In genomic region chr3:120982218-120982617, GRCm38 (mm10) we compare ENCODE assay signal across 21 mouse cellular contexts.
DNase-seq lines count a peak whose midpoint lies in the region; ATAC-seq lines count a peak whose summit lies in the region.
"Had no signal": no experiment of that assay in that cellular context is flagged by ENCODE, and none has a peak within 500 bp of the region (broad histone marks: within the 10 kb centered on the region; RNA-seq: fewer than 3 reads in every experiment).

No protein-coding gene starts in this region.

- no peak overlapping the region for H3K4me2 ChIP-seq in forebrain, embryonic 11.5 days (ENCODE audit: low read depth, low read length, severe bottlenecking)
- H3K4me2 ChIP-seq in forebrain, embryonic 14.5 days (ENCODE audit: low read length) = no peak overlapping the region
- no peak overlapping the region for H3K4me2 ChIP-seq in midbrain, embryonic 14.5 days (ENCODE audit: low read length)
- H3K4me2 ChIP-seq: embryonic facial prominence, embryonic 15.5 days had no signal

- H3K9me3 ChIP-seq in forebrain, embryonic 11.5 days (ENCODE audit: control insufficient read depth, low read length) = no peaks in the 10 kb centered on the region
- H3K9me3 ChIP-seq in forebrain, embryonic 10.5 days = no peaks in the 10 kb centered on the region
- H3K9me3 ChIP-seq in forebrain, embryonic 14.5 days (replicated peaks; ENCODE audit: control insufficient read depth, low read length) = no peaks in the 10 kb centered on the region
- H3K9me3 ChIP-seq in midbrain, embryonic 14.5 days (ENCODE audit: control insufficient read depth, low read length) = no peaks in the 10 kb centered on the region
- H3K9me3 ChIP-seq: embryonic facial prominence, embryonic 15.5 days had no signal

- no peak overlapping the region for H3K9ac ChIP-seq in forebrain, embryonic 11.5 days (ENCODE audit: low read length)
- no peak overlapping the region for H3K9ac ChIP-seq in forebrain, embryonic 14.5 days (ENCODE audit: low read length)
- no peak overlapping the region for H3K9ac ChIP-seq in midbrain, embryonic 14.5 days (replicated peaks; ENCODE audit: low read length)
- H3K9ac ChIP-seq: embryonic facial prominence, embryonic 15.5 days; liver, postnatal 0 days had no signal

- H3K4me1 ChIP-seq in forebrain, embryonic 11.5 days (replicated peaks; ENCODE audit: control insufficient read depth, insufficient read depth, low read length) = peaks cover 9% of the 10 kb centered on the region
- H3K4me1 ChIP-seq in forebrain, embryonic 10.5 days = peaks cover 25% of the 10 kb centered on the region
- peaks cover 16% of the 10 kb centered on the region for H3K4me1 ChIP-seq in forebrain, embryonic 14.5 days (ENCODE audit: control insufficient read depth, insufficient read depth, low read length)
- H3K4me1 ChIP-seq in midbrain, embryonic 14.5 days (ENCODE audit: control insufficient read depth, insufficient read depth, low read length) = peaks cover 16% of the 10 kb centered on the region
- H3K4me1 ChIP-seq: embryonic facial prominence, embryonic 15.5 days had no signal

- ATAC-seq in forebrain, embryonic 11.5 days (replicated peaks; ENCODE audit: low FRiP score) = peak; percentile 51; the same call in 1 of the 2 replicates
- peak; percentile 47; the same call in 1 of the 2 replicates for ATAC-seq in forebrain, embryonic 14.5 days
- ATAC-seq in midbrain, embryonic 14.5 days (ENCODE audit: low FRiP score, low TSS enrichment) = no peak; the same call in 1 of the 2 replicates
- ATAC-seq in erythroid progenitor cell, adult 5-6 weeks (replicated peaks; ENCODE audit: low FRiP score, poor library complexity, severe bottlenecking) = no peak
- ATAC-seq: inflammation-experienced regulatory T-cells, adult 6 months; liver, postnatal 0 days had no signal

- H3K27me3 ChIP-seq in forebrain, embryonic 11.5 days (ENCODE audit: control insufficient read depth, insufficient read depth, low read length) = peaks cover 2% of the 10 kb centered on the region; the same call in 1 of the 2 replicates
- H3K27me3 ChIP-seq in forebrain, embryonic 10.5 days (ENCODE audit: poor library complexity, severe bottlenecking) = peaks cover 37% of the 10 kb centered on the region
- no peaks in the 10 kb centered on the region for H3K27me3 ChIP-seq in forebrain, embryonic 14.5 days (replicated peaks; ENCODE audit: control insufficient read depth, insufficient read depth, low read length)
- H3K27me3 ChIP-seq in midbrain, embryonic 14.5 days (ENCODE audit: control insufficient read depth, insufficient read depth, low read length) = peaks cover 4% of the 10 kb centered on the region; the same call in 1 of the 2 replicates
- H3K27me3 ChIP-seq: CH12.LX; embryonic facial prominence, embryonic 15.5 days had no signal

- H3K36me3 ChIP-seq in forebrain, embryonic 11.5 days (ENCODE audit: control insufficient read depth, insufficient read depth, low read length) = no peaks in the 10 kb centered on the region
- H3K36me3 ChIP-seq in forebrain, embryonic 10.5 days (replicated peaks) = no peaks in the 10 kb centered on the region
- no peaks in the 10 kb centered on the region for H3K36me3 ChIP-seq in forebrain, embryonic 14.5 days (ENCODE audit: control insufficient read depth, insufficient read depth, low read length)
- no peaks in the 10 kb centered on the region for H3K36me3 ChIP-seq in midbrain, embryonic 14.5 days (ENCODE audit: control insufficient read depth, insufficient read depth, low read length)
- H3K36me3 ChIP-seq: embryonic facial prominence, embryonic 15.5 days had no signal

- DNase-seq in forebrain, embryonic 11.5 days (ENCODE audit: low spot score) = peak; percentile 67
- no peak for DNase-seq in forebrain, embryonic 10.5 days (ENCODE audit: extremely low spot score, low spot score)
- DNase-seq in brain, adult 2 months (ENCODE audit: low read depth, low spot score) = peak; percentile 6
- DNase-seq in forebrain, embryonic 14.5 days (ENCODE audit: low spot score) = peak; percentile 41
- peak; percentile 13 for DNase-seq in midbrain, embryonic 14.5 days
- DNase-seq in lung, postnatal 25 days (ENCODE audit: low spot score) = no peak
- DNase-seq: adrenal gland, adult 2 months; cerebellum, adult 11-12 months; gastrocnemius, postnatal 14 days; heart, postnatal 10 days; kidney, adult 8-10 months; kidney, postnatal 4 days; liver; liver, postnatal 0 days; lung, postnatal 14 days; right cerebral cortex, postnatal 4 days; thymus, postnatal 36 days had no signal

- H3K27ac ChIP-seq in forebrain, embryonic 11.5 days (ENCODE audit: low read depth, low read length) = peak overlapping the region; percentile 38; the same call in 1 of the 2 replicates
- no peak overlapping the region for H3K27ac ChIP-seq in forebrain, embryonic 10.5 days
- peak overlapping the region; percentile 68; the same call in 1 of the 2 replicates for H3K27ac ChIP-seq in forebrain, embryonic 14.5 days (ENCODE audit: low read depth, low read length)
- no peak overlapping the region for H3K27ac ChIP-seq in midbrain, embryonic 14.5 days (replicated peaks; ENCODE audit: low read depth, low read length)
- H3K27ac ChIP-seq: embryonic facial prominence, embryonic 15.5 days had no signal

- H3K4me3 ChIP-seq in forebrain, embryonic 11.5 days (ENCODE audit: low read depth, low read length) = no peak overlapping the region
- no peak overlapping the region for H3K4me3 ChIP-seq in forebrain, embryonic 10.5 days
- no peak overlapping the region for H3K4me3 ChIP-seq in forebrain, embryonic 14.5 days (ENCODE audit: low read depth, low read length)
- H3K4me3 ChIP-seq in midbrain, embryonic 14.5 days (replicated peaks; ENCODE audit: low read depth, low read length) = no peak overlapping the region
- H3K4me3 ChIP-seq: embryonic facial prominence, embryonic 15.5 days had no signal

- WGBS in forebrain, embryonic 11.5 days = 34% methylated on average over 4 of the region's 4 CpGs
- WGBS in forebrain, embryonic 10.5 days = 37% methylated on average over 4 of the region's 4 CpGs
- WGBS in forebrain, embryonic 14.5 days = 23% methylated on average over 4 of the region's 4 CpGs
- WGBS in midbrain, embryonic 14.5 days = 35% methylated on average over 4 of the region's 4 CpGs

Comparison
In these comparisons a context has a peak if more than half of its experiments do, and no peak if none do; other contexts are left out.
1. DNase-seq: peak in forebrain, embryonic 11.5 days (single experiment), brain, adult 2 months (single experiment), forebrain, embryonic 14.5 days (single experiment) and midbrain, embryonic 14.5 days (single experiment); none in forebrain, embryonic 10.5 days (single experiment) and lung, postnatal 25 days (single experiment).
2. H3K27ac ChIP-seq: peak in forebrain, embryonic 11.5 days (single experiment) and forebrain, embryonic 14.5 days (single experiment); none in forebrain, embryonic 10.5 days (single experiment) and midbrain, embryonic 14.5 days (single experiment).
3. ATAC-seq: peak in forebrain, embryonic 11.5 days (single experiment) and forebrain, embryonic 14.5 days (single experiment); none in midbrain, embryonic 14.5 days (single experiment) and erythroid progenitor cell, adult 5-6 weeks (single experiment).